Mouse (Mus musculus) ES-Bruce4 (cell line): Measurements from ENCODE around the gene Phlpp1. TPM values are rescaled to one million over a fixed set of nuclear protein-coding genes. Genes with fewer than 3 reads are reported as not detected.

ENCODE experiments used
- H3K27ac ChIP-seq: 2 replicates; pipeline ENCODE4 v1.5.1; 2012; ENCODE audit warnings: low read length, inconsistent platforms; ENCODE audit not compliant: insufficient read depth
- H3K27me3 ChIP-seq: 2 replicates; pipeline ENCODE4 v1.6.1; 2012; ENCODE audit warnings: mild to moderate bottlenecking, low read length, inconsistent platforms; ENCODE audit not compliant: control insufficient read depth, poor library complexity, insufficient read depth, severe bottlenecking
- H3K36me3 ChIP-seq: 2 replicates; pipeline ENCODE4 v1.6.1; 2012; ENCODE audit warnings: inconsistent platforms, mild to moderate bottlenecking, low read length, moderate library complexity; ENCODE audit not compliant: control insufficient read depth, poor library complexity, insufficient read depth, severe bottlenecking
- H3K4me1 ChIP-seq: one replicate; pipeline ENCODE4 v1.8.1; 2011; ENCODE audit warnings: low read length; ENCODE audit not compliant: control insufficient read depth, insufficient read depth
- H3K4me3 ChIP-seq: 2 replicates; pipeline ENCODE4 v1.5.1; 2011; ENCODE audit warnings: low read depth, mild to moderate bottlenecking, low read length
- H3K9ac ChIP-seq: 2 replicates; pipeline ENCODE4 v1.6.1; 2012; ENCODE audit warnings: low read depth, mild to moderate bottlenecking, inconsistent platforms; ENCODE audit not compliant: poor library complexity, severe bottlenecking
- H3K9me3 ChIP-seq: replicated peaks from 2 replicates; pipeline ENCODE4 v1.6.1; 2012; ENCODE audit warnings: mild to moderate bottlenecking, low read length, inconsistent platforms; ENCODE audit not compliant: control insufficient read depth, poor library complexity, insufficient read depth, severe bottlenecking
- CTCF ChIP-seq: IDR thresholded peaks from one replicate; pipeline ENCODE4 v1.8.1; 2011; ENCODE audit warnings: low read depth, low read length
- EP300 ChIP-seq: IDR thresholded peaks from 2 replicates; pipeline ENCODE4 v1.6.1; 2011; ENCODE audit warnings: low read depth, low read length; ENCODE audit not compliant: insufficient read depth
- POLR2A ChIP-seq: IDR thresholded peaks from one replicate; pipeline ENCODE4 v1.8.1; 2011; ENCODE audit warnings: low read length; ENCODE audit not compliant: insufficient read depth
- polyA plus RNA-seq: library from polyadenylated mRNA; stranded (reverse); fragments of >200 nt; gene quantifications from 2 replicates; pipeline ENCODE4 v1.2.4, GENCODE M21; 2011; ENCODE audit warnings: low read depth; ENCODE audit not compliant: missing spikeins, insufficient read depth, insufficient read length

Phlpp1 gene
- polyA plus RNA-seq, 1 experiment, result 13.4 TPM

- Histone ChIP-seq H3K9me3 (no peaks in the 10 kb centered on the region), H3K9ac (no peak overlapping the region), H3K36me3 (no peaks in the 10 kb centered on the region), H3K27ac (no peak overlapping the region), H3K4me3 (no peak overlapping the region), H3K27me3 (no peaks in the 10 kb centered on the region), H3K4me1 (peaks cover 2% of the 10 kb centered on the region)
- TF ChIP-seq POLR2A, result no peak
- no peak for TF ChIP-seq CTCF
- no peak for TF ChIP-seq EP300
These were observed 30.4 kb downstream of the Phlpp1 start for GRCm38 (mm10) chr1:106201929-106202328.

- Histone ChIP-seq H3K36me3 (no peaks in the 10 kb centered on the region), H3K27ac (no peak overlapping the region), H3K9me3 (no peaks in the 10 kb centered on the region), H3K9ac (no peak overlapping the region), H3K27me3 (no peaks in the 10 kb centered on the region), H3K4me1 (peaks cover 2% of the 10 kb centered on the region), H3K4me3 (no peak overlapping the region)
- TF ChIP-seq EP300 (no peak), CTCF (no peak)
These were observed 32.4 kb downstream of the Phlpp1 start for GRCm38 (mm10) chr1:106203942-106204341.

- Histone ChIP-seq H3K27ac (no peak overlapping the region), H3K36me3 (no peaks in the 10 kb centered on the region), H3K4me1 (peaks cover 2% of the 10 kb centered on the region), H3K4me3 (no peak overlapping the region), H3K9me3 (no peaks in the 10 kb centered on the region), H3K9ac (no peak overlapping the region), H3K27me3 (no peaks in the 10 kb centered on the region)
- TF ChIP-seq EP300 (no peak), POLR2A (no peak), CTCF (no peak)
These were observed 32.8 kb downstream of the Phlpp1 start for GRCm38 (mm10) chr1:106204350-106204749.

- no peak overlapping the region for H3K9ac ChIP-seq
- no peak overlapping the region for H3K27ac ChIP-seq
- H3K9me3 ChIP-seq, result no peaks in the 10 kb centered on the region
- no peak overlapping the region for H3K4me3 ChIP-seq
- H3K27me3 ChIP-seq, result no peaks in the 10 kb centered on the region
- TF ChIP-seq EP300 (no peak), CTCF (no peak), POLR2A (no peak)
- peaks cover 3% of the 10 kb centered on the region for H3K4me1 ChIP-seq
- H3K36me3 ChIP-seq, result no peaks in the 10 kb centered on the region
These were observed 37.0 kb downstream of the Phlpp1 start for GRCm38 (mm10) chr1:106208581-106208980.

GRCm38 (mm10) chr1:106210461-106210860 is 38.9 kb downstream of the Phlpp1 start:
- H3K9me3 ChIP-seq, result no peaks in the 10 kb centered on the region
- H3K9ac ChIP-seq, result no peak overlapping the region
- no peaks in the 10 kb centered on the region for H3K27me3 ChIP-seq
- H3K36me3 ChIP-seq, result no peaks in the 10 kb centered on the region
- no peak overlapping the region for H3K4me3 ChIP-seq
- TF ChIP-seq CTCF, result no peak
- no peak overlapping the region for H3K27ac ChIP-seq
- peaks cover 3% of the 10 kb centered on the region for H3K4me1 ChIP-seq

GRCm38 (mm10) chr1:106211146-106211545 is 39.6 kb downstream of the Phlpp1 start:
- Histone ChIP-seq H3K36me3 (no peaks in the 10 kb centered on the region), H3K4me1 (peaks cover 3% of the 10 kb centered on the region), H3K9ac (no peak overlapping the region), H3K4me3 (no peak overlapping the region), H3K27me3 (no peaks in the 10 kb centered on the region), H3K9me3 (no peaks in the 10 kb centered on the region), H3K27ac (no peak overlapping the region)
- TF ChIP-seq CTCF, result no peak
- TF ChIP-seq EP300, result no peak
- TF ChIP-seq POLR2A, result no peak

- H3K4me3 ChIP-seq, result no peak overlapping the region
- TF ChIP-seq EP300, result no peak
- no peak for TF ChIP-seq CTCF
- no peak for TF ChIP-seq POLR2A
- no peaks in the 10 kb centered on the region; the same call in 1 of the 2 replicates for H3K9me3 ChIP-seq
- H3K36me3 ChIP-seq, result no peaks in the 10 kb centered on the region
- H3K27me3 ChIP-seq, result no peaks in the 10 kb centered on the region
- H3K9ac ChIP-seq, result no peak overlapping the region
- no peak overlapping the region for H3K27ac ChIP-seq
- peaks cover 2% of the 10 kb centered on the region for H3K4me1 ChIP-seq
These were observed 48.9 kb downstream of the Phlpp1 start for GRCm38 (mm10) chr1:106220431-106220830.
